Mouse (Mus musculus) bone marrow macrophage, adult 2 months (primary cell): ENCODE measurements around the gene Eno2.

ENCODE experiments used
- CTCF ChIP-seq: IDR thresholded peaks from 2 replicates; pipeline ENCODE4 v1.5.1; 2012; ENCODE audit warnings: low read depth, mild to moderate bottlenecking, low read length, moderate library complexity
- POLR2A ChIP-seq: IDR thresholded peaks from 2 replicates; pipeline ENCODE4 v1.6.1; 2012; ENCODE audit warnings: mild to moderate bottlenecking, low read depth, low read length, borderline replicate concordance

DNA sequence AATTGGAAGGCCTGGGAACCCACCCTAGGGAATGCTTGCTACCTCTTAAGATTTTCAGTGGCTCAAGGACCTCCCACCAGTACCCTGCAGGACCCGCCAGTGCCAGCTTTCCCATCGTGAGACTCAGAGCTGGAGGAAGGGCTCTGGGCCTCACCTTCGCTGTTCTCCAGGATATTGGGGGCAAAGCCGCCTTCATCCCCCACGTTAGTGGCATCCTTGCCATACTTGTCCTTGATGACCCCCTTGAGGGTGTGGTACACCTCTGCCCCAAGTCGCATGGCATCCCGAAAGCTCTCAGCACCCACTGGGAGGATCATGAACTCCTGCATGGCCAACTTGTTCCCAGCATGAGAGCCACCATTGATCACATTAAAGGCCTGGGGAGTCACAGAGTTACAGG lies 3.5 kb downstream of the Eno2 start:
- no peak for TF ChIP-seq CTCF
- TF ChIP-seq POLR2A: no peak
